Mouse (Mus musculus): ENCODE measurements around the gene Tmem178. TPM values are rescaled to one million over a fixed set of nuclear protein-coding genes. Genes with fewer than 3 reads are reported as not detected.

Tmem178 gene
- total RNA-seq, 2 experiments from 2014 or later = 108 to 141 TPM

GRCm38 (mm10) chr17:80946091-80946885, 1.9 kb downstream of the Tmem178 start:
- peak overlapping the region; percentile 59 for H3K4me3 ChIP-seq
- no peak for DNase-seq (ENCODE audit: extremely low spot score in 1 of 2, low spot score in 2 of 2)
- intact Hi-C loops (cut with DNase I) = no loop called here
- H3K27ac ChIP-seq = peak overlapping the region; percentile 83
- TF ChIP-seq CTCF (IDR thresholded peaks at IDR 0.05) = no peak

- TF ChIP-seq CTCF (IDR thresholded peaks at IDR 0.05) = no peak
- no peak for DNase-seq (ENCODE audit: extremely low spot score in 1 of 2, low spot score in 2 of 2)
- Histone ChIP-seq H3K4me3 (peak overlapping the region; percentile 59), H3K27ac (peak overlapping the region; percentile 58)
- intact Hi-C loops (cut with DNase I) = no loop called here
Observed at GRCm38 (mm10) chr17:80947075-80947960, 2.9 kb downstream of the Tmem178 start.

GRCm38 (mm10) chr17:80949382-80949781, 5.0 kb downstream of the Tmem178 start:
- no peak for TF ChIP-seq CTCF (IDR thresholded peaks at IDR 0.05)
- intact Hi-C loops (cut with DNase I) = no loop called here
- no peak for DNase-seq (ENCODE audit: extremely low spot score in 1 of 2, low spot score in 2 of 2)
- H3K27ac ChIP-seq = no peak overlapping the region; the same call in 1 of the 2 replicates
- H3K4me3 ChIP-seq = peak overlapping the region; percentile 3; the same call in 1 of the 2 replicates

GRCm38 (mm10) chr17:80949895-80950294, 5.5 kb downstream of the Tmem178 start:
- peak overlapping the region; percentile 3; the same call in 1 of the 2 replicates for H3K4me3 ChIP-seq
- no peak overlapping the region for H3K27ac ChIP-seq
- no peak for DNase-seq (ENCODE audit: extremely low spot score in 1 of 2, low spot score in 2 of 2)
- TF ChIP-seq CTCF (IDR thresholded peaks at IDR 0.05) = no peak
- intact Hi-C loops (cut with DNase I) = no loop called here

GRCm38 (mm10) chr17:80952305-80952704, 7.9 kb downstream of the Tmem178 start:
- intact Hi-C loops (cut with DNase I) = no loop called here
- Histone ChIP-seq H3K27ac (no peak overlapping the region), H3K4me3 (no peak overlapping the region)
- no peak for TF ChIP-seq CTCF (IDR thresholded peaks at IDR 0.05)
- DNase-seq (ENCODE audit: extremely low spot score in 1 of 2, low spot score in 2 of 2) = no peak

- TF ChIP-seq CTCF (IDR thresholded peaks at IDR 0.05) = no peak
- H3K4me3 ChIP-seq = no peak overlapping the region
- H3K27ac ChIP-seq = peak overlapping the region; percentile 21
- intact Hi-C loops (cut with DNase I) = no loop called here
- DNase-seq (ENCODE audit: extremely low spot score in 1 of 2, low spot score in 2 of 2) = no peak
Observed at GRCm38 (mm10) chr17:80955415-80955814, 11.0 kb downstream of the Tmem178 start.

- H3K4me3 ChIP-seq = no peak overlapping the region
- intact Hi-C loops (cut with DNase I) = no loop called here
- no peak for TF ChIP-seq CTCF (IDR thresholded peaks at IDR 0.05)
- no peak for DNase-seq (ENCODE audit: extremely low spot score in 1 of 2, low spot score in 2 of 2)
- peak overlapping the region; percentile 21 for H3K27ac ChIP-seq
Observed at GRCm38 (mm10) chr17:80955998-80956811, 11.8 kb downstream of the Tmem178 start.

- TF ChIP-seq CTCF (IDR thresholded peaks at IDR 0.05) = no peak
- DNase-seq (ENCODE audit: extremely low spot score in 1 of 2, low spot score in 2 of 2) = peak in 1 of 2 experiments; percentile 37
- intact Hi-C loops (cut with DNase I) = no loop called here
- no peak overlapping the region for H3K4me3 ChIP-seq
- H3K27ac ChIP-seq = peak overlapping the region; percentile 79
Observed at GRCm38 (mm10) chr17:80958332-80958731, 13.9 kb downstream of the Tmem178 start.

GRCm38 (mm10) chr17:80959840-80960239, 15.4 kb downstream of the Tmem178 start:
- intact Hi-C loops (cut with DNase I) = no loop called here
- no peak for DNase-seq (ENCODE audit: extremely low spot score in 1 of 2, low spot score in 2 of 2)
- Histone ChIP-seq H3K4me3 (no peak overlapping the region), H3K27ac (no peak overlapping the region; the same call in 1 of the 2 replicates)
- no peak for TF ChIP-seq CTCF (IDR thresholded peaks at IDR 0.05)

GRCm38 (mm10) chr17:80967475-80967874, 23.0 kb downstream of the Tmem178 start:
- intact Hi-C loops (cut with DNase I) = no loop called here
- H3K4me3 ChIP-seq = no peak overlapping the region
- DNase-seq (ENCODE audit: extremely low spot score in 1 of 2, low spot score in 2 of 2) = no peak
- H3K27ac ChIP-seq = no peak overlapping the region
- no peak for TF ChIP-seq CTCF (IDR thresholded peaks at IDR 0.05)
